Mouse (Mus musculus) heart, embryonic 14.5 days (tissue): ENCODE measurements around the gene Rnaseh2a. TPM values are rescaled to one million over a fixed set of nuclear protein-coding genes. Genes with fewer than 3 reads are reported as not detected.

Source experiments
- ATAC-seq: fragments of 200-750 bp; cut with Nextera tagmentation; 2 replicates; pipeline ENCODE4 v1.8.0; 2017; ENCODE audit warnings: low read depth, moderate TSS enrichment; ENCODE audit not compliant: insufficient number of reproducible peaks, insufficient read depth, low FRiP score
- H3K27ac ChIP-seq, 2 experiments: fragments of 200-500 bp in 1 of 2; fragments of 300-500 bp in 1 of 2; sonication (generic) in 1 of 2; replicated peaks in 1 of 2; 2 replicates each; pipeline ENCODE4 v1.5.1; 2012 to 2014; ENCODE audit warnings: low read depth in 2 of 2, low read length in 2 of 2, control low read depth in 1 of 2, mild to moderate bottlenecking in 1 of 2, mixed read lengths in 1 of 2; ENCODE audit not compliant: control insufficient read depth in 1 of 2, insufficient read depth in 1 of 2
- H3K27me3 ChIP-seq: fragments of 300-500 bp; sonication (generic); 2 replicates; pipeline ENCODE4 v1.6.1; 2014; ENCODE audit warnings: mild to moderate bottlenecking, low read length, control low read depth; ENCODE audit not compliant: control insufficient read depth, insufficient read depth
- H3K36me3 ChIP-seq: fragments of 300-500 bp; sonication (generic); 2 replicates; pipeline ENCODE4 v1.6.1; 2014; ENCODE audit warnings: mild to moderate bottlenecking, control low read depth, low read length, mixed read lengths; ENCODE audit not compliant: control insufficient read depth, insufficient read depth
- H3K4me1 ChIP-seq, 2 experiments: fragments of 200-500 bp in 1 of 2; fragments of 300-500 bp in 1 of 2; sonication (generic) in 1 of 2; 2 replicates each; pipeline ENCODE4 v1.6.1; 2012 to 2014; ENCODE audit warnings: low read length in 2 of 2, control low read depth in 1 of 2, mixed read lengths in 1 of 2; ENCODE audit not compliant: control insufficient read depth in 2 of 2, insufficient read depth in 2 of 2
- H3K4me2 ChIP-seq: fragments of 300-500 bp; sonication (generic); 2 replicates; pipeline ENCODE4 v1.6.1; 2014; ENCODE audit warnings: mild to moderate bottlenecking, low read length
- H3K4me3 ChIP-seq, 2 experiments: fragments of 200-500 bp in 1 of 2; fragments of 300-500 bp in 1 of 2; sonication (generic) in 1 of 2; 2 replicates each; pipeline ENCODE4 v1.5.1; 2012 to 2014; ENCODE audit warnings: low read length in 2 of 2, mild to moderate bottlenecking in 2 of 2, control low read depth in 1 of 2, low read depth in 1 of 2, moderate library complexity in 1 of 2; ENCODE audit not compliant: control insufficient read depth in 1 of 2, insufficient read depth in 1 of 2
- H3K9ac ChIP-seq: fragments of 300-500 bp; sonication (generic); 2 replicates; pipeline ENCODE4 v1.6.1; 2014; ENCODE audit warnings: mild to moderate bottlenecking, low read length
- H3K9me3 ChIP-seq: fragments of 300-500 bp; sonication (generic); 2 replicates; pipeline ENCODE4 v1.6.1; 2016; ENCODE audit warnings: low read length, control low read depth; ENCODE audit not compliant: control insufficient read depth
- WGBS: fragments of 180-500 bp; shearing (Covaris S2); extraction: QIAGEN DNeasy Blood & Tissue Kit; methylation state at CpG from one replicate; pipeline ENCODE4 v1.1.7; 2014; 5-methylcytosine and 5-hydroxymethylcytosine counted together
- polyA plus RNA-seq: library from polyadenylated mRNA; unstranded; fragments of >200 nt; fragmentation: Nextera tagmentation; extraction: Ambion mirVana; gene quantifications from 2 replicates; pipeline ENCODE4 v1.2.1, GENCODE M21; 2014

Rnaseh2a gene
- polyA plus RNA-seq, 1 experiment from 2014 or later, result 80.8 TPM

- Histone ChIP-seq H3K27me3 (no peaks in the 10 kb centered on the region), H3K27ac (no peak overlapping the region), H3K9me3 (no peaks in the 10 kb centered on the region), H3K9ac (no peak overlapping the region), H3K4me1 (peaks cover 13 to 26% of the 10 kb centered on the region in 2 experiments), H3K4me2 (no peak overlapping the region), H3K4me3 (no peak overlapping the region), H3K36me3 (peaks cover 17% of the 10 kb centered on the region; the same call in 1 of the 2 replicates)
- WGBS, result 89% methylated on average over 4 of the region's 4 CpGs
- ATAC-seq, result no peak
Observed at GRCm38 (mm10) chr8:84963952-84964351, 5.6 kb downstream of the Rnaseh2a start.

GRCm38 (mm10) chr8:84959811-84960210, 9.8 kb downstream of the Rnaseh2a start:
- H3K4me2 ChIP-seq, result no peak overlapping the region
- no peaks in the 10 kb centered on the region for H3K27me3 ChIP-seq
- H3K4me1 ChIP-seq, result peaks cover 1 to 2% of the 10 kb centered on the region in 2 experiments; a peak in 3 of 4 replicates
- no peak overlapping the region for H3K4me3 ChIP-seq
- H3K27ac ChIP-seq, result no peak overlapping the region
- no peak for ATAC-seq
- no peaks in the 10 kb centered on the region for H3K9me3 ChIP-seq
- H3K36me3 ChIP-seq, result peaks cover 31% of the 10 kb centered on the region
- H3K9ac ChIP-seq, result no peak overlapping the region
- WGBS, result 74% methylated on average over 7 of the region's 7 CpGs

- no peak overlapping the region for H3K27ac ChIP-seq
- H3K36me3 ChIP-seq, result peaks cover 31% of the 10 kb centered on the region
- H3K9ac ChIP-seq, result no peak overlapping the region
- peaks cover 9% of the 10 kb centered on the region for H3K27me3 ChIP-seq
- WGBS, result 62% methylated on average over 2 of the region's 2 CpGs
- H3K4me3 ChIP-seq, result no peak overlapping the region
- no peaks in the 10 kb centered on the region for H3K9me3 ChIP-seq
- peaks cover 0 to 4% of the 10 kb centered on the region in 2 experiments; a peak in 1 of 4 replicates for H3K4me1 ChIP-seq
- H3K4me2 ChIP-seq, result no peak overlapping the region
- ATAC-seq, result no peak
Observed at GRCm38 (mm10) chr8:84956768-84957167, 12.8 kb downstream of the Rnaseh2a start.

- Histone ChIP-seq H3K4me3 (0 out of 4 replicates have a peak overlapping the region, but pooled peaks of 1 of the 2 experiments have one; percentile 3), H3K4me1 (peaks cover 0 to 3% of the 10 kb centered on the region in 2 experiments; a peak in 1 of 4 replicates), H3K27me3 (peaks cover 38% of the 10 kb centered on the region), H3K9me3 (no peaks in the 10 kb centered on the region), H3K4me2 (peak overlapping the region; percentile 31), H3K27ac (no peak overlapping the region), H3K36me3 (peaks cover 7% of the 10 kb centered on the region), H3K9ac (no peak overlapping the region)
- ATAC-seq, result no peak
- 6% methylated on average over 18 of the region's 18 CpGs for WGBS
Observed at GRCm38 (mm10) chr8:84952612-84953255, 16.8 kb downstream of the Rnaseh2a start.

GRCm38 (mm10) chr8:84949753-84950152, 19.8 kb downstream of the Rnaseh2a start:
- ATAC-seq, result no peak
- 24% methylated on average over 12 of the region's 12 CpGs for WGBS

GRCm38 (mm10) chr8:84947241-84947545, 22.4 kb downstream of the Rnaseh2a start:
- Histone ChIP-seq H3K4me3 (no peak overlapping the region), H3K4me2 (no peak overlapping the region), H3K4me1 (peaks cover 0 to 8% of the 10 kb centered on the region in 2 experiments; a peak in 1 of 4 replicates), H3K36me3 (no peaks in the 10 kb centered on the region), H3K27me3 (peaks cover 82% of the 10 kb centered on the region), H3K9me3 (no peaks in the 10 kb centered on the region), H3K27ac (no peak overlapping the region), H3K9ac (no peak overlapping the region)
- no peak for ATAC-seq
- WGBS, result 14% methylated on average over 9 of the region's 9 CpGs

More at GRCm38 (mm10) chr8:84949753-84950152, 19.8 kb downstream of the Rnaseh2a start:
- no peak overlapping the region for H3K4me3 ChIP-seq
- H3K36me3 ChIP-seq, result no peaks in the 10 kb centered on the region
- H3K27me3 ChIP-seq, result peaks cover 66% of the 10 kb centered on the region
- no peak overlapping the region for H3K27ac ChIP-seq
- H3K4me1 ChIP-seq, result peaks cover 3 to 8% of the 10 kb centered on the region in 2 experiments; a peak in 2 of 4 replicates
- no peaks in the 10 kb centered on the region for H3K9me3 ChIP-seq
- no peak overlapping the region for H3K9ac ChIP-seq
- no peak overlapping the region for H3K4me2 ChIP-seq

- 12% methylated on average over 17 of the region's 17 CpGs for WGBS
- no peak for ATAC-seq
- Histone ChIP-seq H3K9me3 (no peaks in the 10 kb centered on the region), H3K4me3 (peak within 1 kb of the TSS; percentile 8 to 39; a peak in 3 of 4 replicates), H3K27ac (no peak within 1 kb of the TSS), H3K9ac (no peak within 1 kb of the TSS), H3K36me3 (no peaks in the 10 kb centered on the region), H3K4me1 (peaks cover 0 to 8% of the 10 kb centered on the region in 2 experiments; a peak in 1 of 4 replicates), H3K4me2 (peak within 1 kb of the TSS; percentile 64), H3K27me3 (peaks cover 82% of the 10 kb centered on the region)
Observed at GRCm38 (mm10) chr8:84946528-84947240, 22.9 kb downstream of the Rnaseh2a start, which contains the start of gene Rtbdn. Gene Rtbdn, plus strand, starts transcription at chr8:84946991.
